Mouse (Mus musculus) embryonic facial prominence, embryonic 13.5 days (tissue): ENCODE data around the gene Psme2. TPM values are rescaled to one million over a fixed set of nuclear protein-coding genes. Genes with fewer than 3 reads are reported as not detected.

Experiments
- ATAC-seq: fragments of 200-750 bp; cut with Nextera tagmentation; 2 replicates; pipeline ENCODE4 v1.8.0; 2017; ENCODE audit warnings: low read depth; ENCODE audit not compliant: insufficient number of reproducible peaks, insufficient read depth, low FRiP score, low TSS enrichment
- H3K27ac ChIP-seq: fragments of 300-500 bp; sonication (generic); 2 replicates; pipeline ENCODE4 v1.5.1; 2015; ENCODE audit warnings: moderate library complexity, mild to moderate bottlenecking, inconsistent platforms
- H3K27me3 ChIP-seq: fragments of 300-500 bp; sonication (generic); 2 replicates; pipeline ENCODE4 v1.6.1; 2015; ENCODE audit warnings: mild to moderate bottlenecking, inconsistent platforms
- H3K36me3 ChIP-seq: fragments of 300-500 bp; sonication (generic); 2 replicates; pipeline ENCODE4 v1.6.1; 2015; ENCODE audit warnings: mild to moderate bottlenecking, inconsistent platforms
- H3K4me1 ChIP-seq: fragments of 300-500 bp; sonication (generic); 2 replicates; pipeline ENCODE4 v1.6.1; 2015; ENCODE audit warnings: inconsistent platforms
- H3K4me2 ChIP-seq: fragments of 300-500 bp; sonication (generic); 2 replicates; pipeline ENCODE4 v1.6.1; 2015; ENCODE audit warnings: moderate library complexity, mild to moderate bottlenecking, inconsistent platforms
- H3K4me3 ChIP-seq: fragments of 300-500 bp; sonication (generic); 2 replicates; pipeline ENCODE4 v1.5.1; 2015; ENCODE audit warnings: mild to moderate bottlenecking, inconsistent platforms
- H3K9ac ChIP-seq: fragments of 300-500 bp; sonication (generic); 2 replicates; pipeline ENCODE4 v1.6.1; 2015; ENCODE audit warnings: mild to moderate bottlenecking, inconsistent platforms
- H3K9me3 ChIP-seq: fragments of 300-500 bp; sonication (generic); 2 replicates; pipeline ENCODE4 v1.6.1; 2016; ENCODE audit warnings: inconsistent platforms
- WGBS: fragments of 180-500 bp; shearing (Covaris S2); methylation state at CpG from one replicate; pipeline ENCODE4 v1.1.7; 2015; ENCODE audit warnings: mixed read lengths; 5-methylcytosine and 5-hydroxymethylcytosine counted together
- polyA plus RNA-seq: library from polyadenylated mRNA; unstranded; fragments of >200 nt; fragmentation: Nextera tagmentation; extraction: Ambion mirVana; gene quantifications from 2 replicates; pipeline ENCODE4 v1.2.1, GENCODE M21; 2015

Psme2 gene
- polyA plus RNA-seq, 1 experiment from 2014 or later, result 267 TPM

DNA sequence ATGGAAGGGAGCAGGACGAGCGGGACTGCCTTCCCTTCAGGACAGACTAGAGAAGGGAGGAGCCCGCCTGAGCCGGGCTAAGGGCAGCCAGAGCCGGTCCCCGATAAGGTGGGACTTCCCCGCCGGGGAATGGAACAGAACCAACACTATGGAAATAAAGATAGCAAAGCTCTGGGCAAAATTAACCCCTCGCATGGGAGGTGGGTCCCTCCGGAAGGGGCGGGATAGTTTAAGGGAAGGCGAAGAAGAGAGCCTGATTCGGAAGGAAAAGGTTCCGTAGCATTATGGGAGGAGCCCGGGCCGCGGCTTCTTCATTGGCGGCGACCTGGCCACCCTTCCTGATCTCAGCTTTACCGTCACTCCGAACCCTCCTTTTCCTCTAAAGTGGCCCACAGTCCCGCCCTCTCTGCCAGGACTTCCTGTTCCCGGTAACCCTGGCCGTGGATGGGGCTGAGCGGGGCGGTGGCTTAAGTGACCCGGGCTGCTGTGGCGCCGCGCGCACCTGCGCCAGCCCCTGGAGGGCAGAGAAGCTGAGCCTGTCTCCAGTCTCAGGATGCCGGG, 498 bp upstream of the Psme2 start, which contains the start of gene Rnf31:
TSS of gene Rnf31 (plus strand) at position 378 of the 561 bp plus-strand sequence.
- Histone ChIP-seq H3K9me3 (no peaks in the 10 kb centered on the region), H3K27me3 (no peaks in the 10 kb centered on the region), H3K9ac (peak within 1 kb of the TSS; percentile 92), H3K27ac (peak within 1 kb of the TSS; percentile 96), H3K4me3 (peak within 1 kb of the TSS; percentile 92), H3K36me3 (peaks cover 53% of the 10 kb centered on the region), H3K4me1 (peaks cover 28% of the 10 kb centered on the region), H3K4me2 (peak within 1 kb of the TSS; percentile 97)
- WGBS, result under 1% methylated on average over 33 of the region's 33 CpGs
- ATAC-seq, result peak; percentile 85

DNA sequence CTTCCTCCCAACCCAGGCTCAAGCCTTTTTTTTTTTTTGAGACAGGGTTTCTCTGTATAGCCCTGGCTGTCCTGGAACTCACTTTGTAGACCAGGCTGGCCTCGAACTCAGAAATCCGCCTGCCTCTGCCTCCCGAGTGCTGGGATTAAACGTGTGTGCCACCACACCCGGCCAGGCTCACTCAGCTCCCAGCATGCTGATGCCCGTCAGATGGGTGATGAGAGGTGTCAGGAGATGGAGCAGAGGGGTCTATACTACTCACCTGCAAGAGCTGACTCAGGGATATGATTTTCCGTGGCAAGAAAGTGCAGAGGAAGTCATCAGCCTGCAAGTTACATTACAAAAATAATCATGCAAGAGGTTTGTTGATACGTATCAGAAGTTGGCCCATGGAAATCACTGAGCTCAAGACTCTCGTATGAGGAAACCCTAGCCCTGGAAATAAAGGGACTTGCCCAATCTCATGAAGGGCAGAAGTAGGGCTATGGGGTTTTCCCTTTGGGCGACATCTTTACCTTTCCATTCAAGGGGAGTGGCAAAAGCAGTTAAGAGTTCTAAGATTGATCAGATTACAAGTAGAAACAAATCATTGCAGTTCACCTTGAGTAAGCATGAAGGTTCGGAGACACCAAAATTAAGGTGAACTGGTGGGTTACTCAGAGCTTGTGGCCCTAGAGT, 1.0 kb downstream of the Psme2 start:
- WGBS, result 84% methylated on average over 11 of the region's 11 CpGs
- peak overlapping the region; percentile 96 for H3K27ac ChIP-seq
- H3K36me3 ChIP-seq, result peaks cover 38% of the 10 kb centered on the region
- H3K27me3 ChIP-seq, result 0 out of 2 replicates have a peak, but pooled peaks cover under 1% of the 10 kb centered on the region
- H3K4me1 ChIP-seq, result peaks cover 36% of the 10 kb centered on the region
- no peaks in the 10 kb centered on the region for H3K9me3 ChIP-seq
- H3K9ac ChIP-seq, result peak overlapping the region; percentile 92
- no peak for ATAC-seq
- H3K4me2 ChIP-seq, result peak overlapping the region; percentile 97
- H3K4me3 ChIP-seq, result peak overlapping the region; percentile 92

DNA sequence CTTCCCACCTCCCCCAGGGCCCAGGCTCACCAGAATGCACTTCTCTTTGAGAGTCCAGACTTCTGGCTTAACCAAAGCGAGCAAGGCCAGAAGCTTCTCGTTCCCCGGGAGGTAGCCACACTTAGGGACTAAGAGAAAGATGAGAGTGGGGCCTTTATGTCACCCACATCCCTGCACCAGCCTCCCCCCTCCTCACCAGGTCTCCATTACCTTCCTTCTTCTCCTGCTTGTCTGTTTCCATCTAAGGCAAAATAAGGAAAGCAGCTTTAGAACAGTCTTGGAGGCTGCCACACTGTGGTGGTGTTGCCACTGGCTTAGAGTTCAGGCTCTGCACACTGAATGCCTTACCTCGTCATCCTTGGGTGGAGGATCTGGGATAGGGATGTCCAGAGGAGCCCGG, 1.6 kb downstream of the Psme2 start:
- Histone ChIP-seq H3K27me3 (peaks cover 7% of the 10 kb centered on the region; the same call in 1 of the 2 replicates), H3K9me3 (no peaks in the 10 kb centered on the region), H3K4me3 (no peak overlapping the region), H3K4me2 (no peak overlapping the region), H3K27ac (no peak overlapping the region), H3K9ac (peak overlapping the region; percentile 27; the same call in 1 of the 2 replicates), H3K36me3 (peaks cover 33% of the 10 kb centered on the region), H3K4me1 (peaks cover 42% of the 10 kb centered on the region)
- ATAC-seq, result no peak
- WGBS, result 98% methylated on average over 5 of the region's 5 CpGs

DNA sequence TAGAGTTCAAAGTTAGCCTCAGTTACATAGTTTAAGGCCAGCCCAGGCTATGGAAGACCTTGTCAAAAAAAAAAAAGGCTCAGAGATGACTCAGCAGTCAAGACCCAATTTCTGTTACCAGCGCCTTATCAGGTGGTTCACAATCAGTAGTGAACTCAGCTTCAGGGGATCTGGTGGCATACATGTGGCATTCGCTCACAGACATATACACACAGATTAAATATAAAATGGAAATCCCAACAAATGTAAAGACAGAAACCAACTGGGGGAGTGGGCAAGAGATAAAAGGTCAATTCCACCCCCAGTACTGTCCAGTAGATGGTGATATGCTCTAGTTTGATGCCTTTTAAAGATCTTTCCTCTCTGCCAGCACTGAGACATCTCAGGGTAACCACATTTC, 4.8 kb downstream of the Psme2 start:
- Histone ChIP-seq H3K27me3 (peaks cover 9% of the 10 kb centered on the region; the same call in 1 of the 2 replicates), H3K36me3 (peaks cover 36% of the 10 kb centered on the region), H3K9ac (no peak overlapping the region), H3K4me1 (peaks cover 27% of the 10 kb centered on the region), H3K9me3 (no peaks in the 10 kb centered on the region), H3K27ac (no peak overlapping the region), H3K4me3 (no peak overlapping the region), H3K4me2 (no peak overlapping the region)
- no peak for ATAC-seq
- 94% methylated on average over 2 of the region's 2 CpGs for WGBS

DNA sequence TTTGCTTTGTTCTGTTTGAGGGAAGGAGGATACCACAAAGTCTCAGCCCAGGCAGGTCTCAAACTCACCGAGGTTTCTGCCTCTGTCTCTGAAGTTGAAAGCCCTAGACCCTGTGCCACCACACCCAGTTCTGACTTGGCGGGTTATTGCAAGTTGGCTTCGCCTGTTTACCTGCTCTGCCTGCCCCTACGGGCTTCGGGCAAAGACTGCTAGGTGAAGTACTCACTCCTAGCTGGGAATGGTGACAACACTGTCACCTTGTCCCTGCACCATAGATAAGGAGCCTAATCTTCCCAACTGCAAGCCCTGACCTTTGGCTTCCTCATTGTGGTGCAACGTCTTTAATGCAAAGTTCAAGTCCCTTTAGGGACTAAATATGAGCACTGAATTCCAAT, 5.3 kb downstream of the Psme2 start:
- Histone ChIP-seq H3K9me3 (no peaks in the 10 kb centered on the region), H3K4me3 (peak overlapping the region; percentile 52)
- WGBS, result 52% methylated on average over 6 of the region's 6 CpGs

DNA sequence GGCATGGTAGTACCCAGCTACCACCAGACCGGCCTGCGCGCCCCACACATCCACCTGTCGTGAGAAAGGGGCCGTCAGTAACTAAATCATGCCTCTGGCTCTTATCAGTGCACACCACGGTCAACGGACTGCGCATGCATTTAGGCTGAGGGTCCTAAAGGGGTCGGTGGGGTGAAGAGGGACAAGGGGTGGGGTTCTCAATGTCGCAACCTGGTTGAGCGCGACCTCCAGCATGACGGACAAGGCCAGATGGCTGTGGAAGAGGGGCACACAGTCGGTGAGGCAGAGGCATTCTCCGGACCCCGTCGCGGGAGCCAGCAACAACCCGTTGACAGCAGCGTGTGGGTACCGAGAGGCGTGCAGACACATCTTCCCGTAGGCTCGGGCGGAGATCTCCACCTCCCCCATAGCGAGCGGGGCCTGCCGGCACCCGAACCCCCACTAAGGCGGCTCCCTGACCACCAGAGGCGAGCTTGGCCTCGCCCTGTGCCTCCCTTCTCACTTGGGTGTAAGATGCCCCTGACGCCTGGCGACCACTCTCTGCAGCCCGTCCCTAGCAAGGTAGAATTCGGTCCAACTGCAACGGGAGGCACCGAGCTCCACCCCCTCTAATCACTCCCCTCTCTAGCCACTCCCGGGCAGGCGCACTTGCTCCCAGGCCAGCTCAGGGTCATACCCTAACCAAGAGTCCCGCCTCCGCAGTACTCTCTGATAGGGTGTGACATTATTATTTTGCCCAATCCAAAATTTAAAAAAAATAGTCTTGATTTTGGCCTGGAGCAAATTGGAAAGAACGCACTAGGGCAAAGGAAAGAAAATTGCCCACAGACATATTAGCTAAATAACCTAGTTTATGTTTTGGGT, 6.0 kb downstream of the Psme2 start, which contains the start of gene Emc9:
TSS of gene Emc9 (minus strand) at position 601 of the 864 bp plus-strand sequence.
- H3K4me3 ChIP-seq, result peak within 1 kb of the TSS; percentile 52
- no peak within 1 kb of the TSS for H3K27ac ChIP-seq
- H3K9ac ChIP-seq, result peak within 1 kb of the TSS; percentile 74
- peaks cover 21% of the 10 kb centered on the region for H3K4me1 ChIP-seq
- 0 out of 2 replicates have a peak, but pooled peaks have one; percentile 65 for ATAC-seq
- 2% methylated on average over 43 of the region's 43 CpGs for WGBS
- peaks cover 48% of the 10 kb centered on the region for H3K36me3 ChIP-seq
- no peaks in the 10 kb centered on the region for H3K9me3 ChIP-seq
- H3K27me3 ChIP-seq, result peaks cover 9% of the 10 kb centered on the region; the same call in 1 of the 2 replicates
- H3K4me2 ChIP-seq, result peak within 1 kb of the TSS; percentile 87

More for the DNA sequence above, 5.3 kb downstream of the Psme2 start:
- Histone ChIP-seq H3K27ac (no peak overlapping the region), H3K4me1 (peaks cover 27% of the 10 kb centered on the region), H3K9ac (no peak overlapping the region), H3K27me3 (peaks cover 9% of the 10 kb centered on the region; the same call in 1 of the 2 replicates), H3K4me2 (peak overlapping the region; percentile 87), H3K36me3 (peaks cover 42% of the 10 kb centered on the region)
- ATAC-seq, result no peak

DNA sequence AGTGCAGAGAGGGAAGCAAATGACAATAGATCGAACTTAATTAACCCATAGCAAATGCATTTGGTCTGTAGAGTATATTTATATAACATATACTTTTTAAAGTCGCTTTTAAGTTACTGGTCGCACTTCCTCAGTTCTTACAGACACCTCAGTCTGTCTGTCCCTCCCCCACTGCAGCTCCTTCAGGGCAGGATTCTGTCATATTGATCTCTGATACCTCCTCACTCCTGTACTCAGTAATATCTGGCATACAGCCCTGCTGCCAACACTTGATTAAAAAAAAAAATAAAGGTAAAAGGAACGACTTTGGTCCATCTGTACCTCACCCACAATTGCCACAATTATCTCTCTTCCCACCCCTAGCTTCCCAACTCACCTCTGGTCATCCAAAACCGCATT, 6.6 kb downstream of the Psme2 start:
- Histone ChIP-seq H3K36me3 (peaks cover 49% of the 10 kb centered on the region), H3K9me3 (no peaks in the 10 kb centered on the region), H3K4me1 (peaks cover 16% of the 10 kb centered on the region), H3K4me3 (peak overlapping the region; percentile 52), H3K27me3 (peaks cover 9% of the 10 kb centered on the region; the same call in 1 of the 2 replicates), H3K9ac (peak overlapping the region; percentile 74), H3K4me2 (peak overlapping the region; percentile 87), H3K27ac (no peak overlapping the region)
- ATAC-seq, result no peak
- 36% methylated on average over 5 of the region's 5 CpGs for WGBS

DNA sequence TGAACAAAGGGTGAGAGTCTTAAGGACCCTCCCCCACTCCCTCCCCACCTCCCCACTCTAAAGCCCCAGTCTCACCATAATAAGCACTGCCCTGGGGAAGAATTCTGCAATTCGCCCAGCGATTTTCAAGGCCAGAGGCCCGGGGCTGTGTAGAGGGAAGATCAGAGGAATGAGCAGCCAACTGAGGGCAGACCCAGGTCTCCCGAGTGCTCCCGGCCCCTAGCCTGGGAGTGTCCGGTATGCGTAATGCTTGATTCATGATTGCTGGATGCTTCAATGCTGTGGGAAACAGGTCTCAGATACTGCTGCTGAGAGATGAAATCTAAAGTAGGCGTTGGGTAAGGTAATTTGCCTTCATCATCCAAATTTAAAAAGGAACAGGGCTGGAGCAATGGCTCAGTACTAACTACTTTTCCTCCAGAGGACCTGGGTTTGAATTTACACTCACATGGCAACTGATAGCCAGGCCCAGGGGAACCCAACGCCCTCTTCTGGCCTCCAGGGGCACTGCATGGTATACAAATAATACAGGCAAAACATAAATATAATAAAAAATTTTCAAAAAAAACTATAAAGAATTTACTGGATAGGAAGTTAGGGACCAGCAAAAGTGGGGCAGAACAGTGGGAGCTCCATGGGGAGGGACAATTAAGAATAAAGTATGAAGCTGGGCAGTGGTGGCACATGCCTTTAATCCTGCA, 8.8 kb downstream of the Psme2 start:
- no peak for ATAC-seq
- H3K4me1 ChIP-seq, result peaks cover 24% of the 10 kb centered on the region
- no peak overlapping the region for H3K27ac ChIP-seq
- H3K4me3 ChIP-seq, result no peak overlapping the region
- H3K36me3 ChIP-seq, result peaks cover 28% of the 10 kb centered on the region
- 68% methylated on average over 9 of the region's 9 CpGs for WGBS
- H3K9ac ChIP-seq, result no peak overlapping the region
- H3K9me3 ChIP-seq, result no peaks in the 10 kb centered on the region
- H3K4me2 ChIP-seq, result no peak overlapping the region
- H3K27me3 ChIP-seq, result peaks cover 9% of the 10 kb centered on the region; the same call in 1 of the 2 replicates

DNA sequence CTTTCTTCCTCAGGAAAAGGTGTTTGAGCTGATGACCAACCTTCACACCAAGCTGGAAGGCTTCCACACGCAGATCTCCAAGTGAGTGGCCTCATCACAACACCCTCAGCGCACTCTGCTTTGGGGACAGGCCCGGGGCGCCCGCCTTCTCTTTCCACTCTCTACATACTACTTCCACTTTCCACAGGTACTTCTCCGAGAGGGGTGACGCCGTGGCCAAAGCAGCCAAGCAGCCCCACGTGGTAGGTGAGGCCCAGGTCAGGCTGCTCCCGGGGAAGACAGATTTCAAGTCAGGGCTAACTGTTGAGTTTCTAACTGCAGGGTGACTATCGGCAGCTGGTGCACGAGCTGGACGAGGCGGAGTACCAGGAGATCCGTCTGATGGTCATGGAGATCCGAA, 10.2 kb downstream of the Psme2 start:
- Histone ChIP-seq H3K36me3 (peaks cover 26% of the 10 kb centered on the region), H3K9ac (no peak overlapping the region), H3K9me3 (no peaks in the 10 kb centered on the region), H3K4me3 (no peak overlapping the region), H3K4me2 (no peak overlapping the region), H3K4me1 (peaks cover 24% of the 10 kb centered on the region), H3K27me3 (peaks cover 9% of the 10 kb centered on the region; the same call in 1 of the 2 replicates), H3K27ac (no peak overlapping the region)
- ATAC-seq, result no peak
- 96% methylated on average over 16 of the region's 16 CpGs for WGBS

DNA sequence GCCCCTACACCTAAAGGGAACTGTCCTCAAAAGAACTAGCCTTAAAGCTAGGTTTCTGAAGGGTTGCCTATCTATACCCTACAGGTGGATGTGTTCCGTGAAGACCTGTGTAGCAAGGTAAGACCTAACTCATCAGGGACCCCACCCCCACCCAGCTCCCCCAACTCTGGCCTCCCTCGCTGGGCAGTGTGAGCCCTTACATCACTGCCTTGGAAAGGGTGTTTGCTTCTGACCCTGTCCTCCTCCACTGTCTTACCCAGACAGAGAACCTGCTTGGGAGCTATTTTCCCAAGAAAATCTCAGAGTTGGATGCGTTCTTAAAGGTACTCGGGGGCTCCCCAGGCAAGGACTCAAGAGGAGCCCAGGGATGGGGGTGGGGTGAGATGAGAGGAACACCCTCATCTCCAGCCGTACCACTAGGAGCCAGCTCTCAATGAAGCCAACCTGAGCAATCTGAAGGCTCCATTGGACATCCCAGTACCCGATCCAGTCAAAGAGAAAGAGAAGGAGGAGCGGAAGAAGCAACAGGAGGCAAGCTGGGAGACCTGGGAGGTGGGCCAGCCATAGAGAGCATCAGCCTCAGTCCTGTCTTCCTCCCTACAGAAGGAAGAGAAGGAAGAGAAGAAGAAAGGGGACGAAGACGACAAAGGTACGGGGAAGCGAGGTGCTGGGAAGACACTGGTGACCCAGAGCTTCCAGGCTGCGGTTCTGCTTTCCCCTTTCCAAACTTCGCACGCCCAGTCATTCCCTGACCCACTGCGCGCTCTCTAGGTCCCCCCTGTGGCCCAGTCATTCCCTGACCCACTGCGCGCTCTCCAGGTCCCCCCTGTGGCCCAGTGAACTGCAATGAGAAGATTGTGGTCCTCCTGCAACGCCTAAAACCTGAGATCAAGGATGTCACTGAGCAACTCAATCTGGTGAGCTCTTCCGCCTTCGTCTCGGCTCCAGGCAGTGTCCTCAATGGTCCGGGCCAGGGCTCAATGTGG, 11.1 kb downstream of the Psme2 start:
- Histone ChIP-seq H3K9me3 (no peaks in the 10 kb centered on the region), H3K36me3 (peaks cover 26% of the 10 kb centered on the region), H3K9ac (no peak overlapping the region; the same call in 1 of the 2 replicates), H3K27me3 (peaks cover 7% of the 10 kb centered on the region; the same call in 1 of the 2 replicates), H3K4me3 (0 out of 2 replicates have a peak overlapping the region, but pooled peaks have one; percentile 3), H3K27ac (no peak overlapping the region), H3K4me1 (peaks cover 20% of the 10 kb centered on the region), H3K4me2 (0 out of 2 replicates have a peak overlapping the region, but pooled peaks have one; percentile 73)
- ATAC-seq, result no peak
- 84% methylated on average over 23 of the region's 23 CpGs for WGBS
